Mouse (Mus musculus) liver, adult 2 months (tissue): ENCODE measurements around the gene Prdm16.

Source experiments
- CTCF ChIP-seq: fragments of 200-500 bp; IDR thresholded peaks from 2 replicates; pipeline ENCODE4 v1.5.1; 2011; ENCODE audit warnings: low read depth, low read length, control low read depth
- POLR2A ChIP-seq: fragments of 200-500 bp; IDR thresholded peaks from 2 replicates; pipeline ENCODE4 v1.6.1; 2011; ENCODE audit warnings: low read length, control low read depth; ENCODE audit not compliant: insufficient read depth; ENCODE audit errors: extremely low read depth

- no peak for TF ChIP-seq POLR2A
- no peak for TF ChIP-seq CTCF
Observed at GRCm38 (mm10) chr4:154549497-154549896, 87.2 kb downstream of the Prdm16 start.
